Mouse (Mus musculus): ENCODE results near the gene Smc3. TPM values are rescaled to one million over a fixed set of nuclear protein-coding genes. Genes with fewer than 3 reads are reported as not detected.

The Smc3 gene
- polyA plus RNA-seq, 1 experiment from 2014 or later: 80.6 TPM

DNA sequence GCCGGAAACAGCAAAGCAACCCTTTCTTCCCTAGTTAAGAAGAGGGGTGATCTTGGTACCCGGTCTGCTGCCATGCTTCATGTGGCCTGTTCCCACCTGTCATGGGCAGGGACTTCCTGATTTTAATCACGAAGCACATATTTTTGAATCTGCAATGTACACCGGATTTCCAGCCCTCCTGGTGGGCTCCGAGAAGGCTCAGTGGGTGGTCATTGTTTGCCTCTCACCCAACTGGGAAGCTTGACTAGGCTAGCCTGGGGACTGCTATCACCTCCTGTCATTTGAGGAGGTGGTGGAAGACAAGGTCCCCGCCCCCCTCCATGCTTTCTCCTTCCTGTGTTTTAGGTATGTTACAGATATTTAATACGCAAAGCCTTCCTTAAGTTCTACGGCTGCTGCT lies 82.2 kb downstream of the Smc3 start:
- Histone ChIP-seq H3K4me2 (no peak overlapping the region), H3K4me3 (ENCODE audit: low read depth, low read length) (no peak overlapping the region), H3K4me1 (replicated peaks; ENCODE audit: control insufficient read depth, insufficient read depth, low read length) (no peaks in the 10 kb centered on the region), H3K27ac (ENCODE audit: low read depth, low read length) (no peak overlapping the region), H3K9ac (ENCODE audit: low read depth, low read length) (no peak overlapping the region), H3K36me3 (ENCODE audit: control insufficient read depth, insufficient read depth, low read length) (no peaks in the 10 kb centered on the region), H3K27me3 (replicated peaks; ENCODE audit: control insufficient read depth, insufficient read depth, low read length) (peaks cover 16% of the 10 kb centered on the region), H3K9me3 (ENCODE audit: control insufficient read depth, low read length) (no peaks in the 10 kb centered on the region)
- 47% methylated on average over 8 of the region's 8 CpGs for WGBS
- ATAC-seq (replicated peaks; ENCODE audit: low FRiP score): no peak
- DNase-seq (ENCODE audit: low spot score): no peak

DNA sequence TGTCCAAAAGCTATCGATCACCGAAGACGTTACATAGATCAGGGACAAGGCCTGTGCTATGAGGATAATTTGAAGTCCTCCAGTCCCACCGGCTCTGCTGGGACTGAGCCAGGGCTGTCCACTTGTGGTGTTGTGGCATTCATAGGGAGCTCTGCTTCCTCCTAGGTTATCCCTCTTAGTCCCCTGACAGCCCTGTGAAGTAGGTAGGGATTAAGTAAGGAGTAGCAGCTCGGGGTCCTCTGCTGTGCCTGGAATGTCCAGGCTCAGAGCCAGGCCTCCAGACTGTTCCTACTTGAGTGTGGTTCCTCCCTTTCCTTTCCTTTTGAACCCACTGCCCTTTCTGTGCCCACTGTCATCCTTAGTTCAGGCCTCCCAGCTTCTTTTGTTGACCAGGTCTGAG lies 87.4 kb downstream of the Smc3 start:
- H3K9me3 ChIP-seq (ENCODE audit: control insufficient read depth, low read length): no peaks in the 10 kb centered on the region
- no peak overlapping the region for H3K9ac ChIP-seq (ENCODE audit: low read depth, low read length)
- ATAC-seq (replicated peaks; ENCODE audit: low FRiP score) (no peak), DNase-seq (ENCODE audit: low spot score) (no peak)
- no peak overlapping the region for H3K4me3 ChIP-seq (ENCODE audit: low read depth, low read length)
- no peak overlapping the region for H3K4me2 ChIP-seq
- no peaks in the 10 kb centered on the region for H3K27me3 ChIP-seq (replicated peaks; ENCODE audit: control insufficient read depth, insufficient read depth, low read length)
- no peaks in the 10 kb centered on the region for H3K36me3 ChIP-seq (ENCODE audit: control insufficient read depth, insufficient read depth, low read length)
- WGBS: 85% methylated on average over 5 of the region's 5 CpGs
- H3K27ac ChIP-seq (ENCODE audit: low read depth, low read length): no peak overlapping the region
- H3K4me1 ChIP-seq (replicated peaks; ENCODE audit: control insufficient read depth, insufficient read depth, low read length): no peaks in the 10 kb centered on the region

DNA sequence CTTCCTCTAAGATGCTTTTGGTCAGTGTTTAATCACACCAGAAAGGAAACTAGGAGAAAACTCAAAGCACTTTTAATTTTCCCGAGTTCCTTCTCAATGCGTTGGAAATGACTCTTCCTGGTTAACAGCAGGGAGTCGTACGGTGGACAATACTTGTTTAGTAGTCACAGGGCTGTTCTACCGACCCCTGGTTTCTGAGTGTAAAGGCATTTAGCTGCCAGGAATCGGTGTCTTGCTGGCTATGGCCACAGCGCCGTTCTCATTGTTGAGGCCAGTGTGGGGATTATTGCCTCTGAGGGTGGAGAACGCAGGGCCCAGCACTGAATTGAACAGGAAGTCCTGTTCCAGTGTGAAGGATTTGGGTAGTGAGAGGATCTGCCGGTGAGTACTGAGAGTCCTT lies 90.6 kb downstream of the Smc3 start:
- Histone ChIP-seq H3K4me3 (ENCODE audit: low read depth, low read length) (no peak overlapping the region), H3K4me2 (no peak overlapping the region), H3K9ac (ENCODE audit: low read depth, low read length) (no peak overlapping the region), H3K36me3 (ENCODE audit: control insufficient read depth, insufficient read depth, low read length) (no peaks in the 10 kb centered on the region), H3K27me3 (replicated peaks; ENCODE audit: control insufficient read depth, insufficient read depth, low read length) (no peaks in the 10 kb centered on the region), H3K9me3 (ENCODE audit: control insufficient read depth, low read length) (no peaks in the 10 kb centered on the region), H3K27ac (ENCODE audit: low read depth, low read length) (no peak overlapping the region), H3K4me1 (replicated peaks; ENCODE audit: control insufficient read depth, insufficient read depth, low read length) (no peaks in the 10 kb centered on the region)
- ATAC-seq (replicated peaks; ENCODE audit: low FRiP score) (no peak), DNase-seq (ENCODE audit: low spot score) (no peak)
- WGBS: 79% methylated on average over 10 of the region's 10 CpGs

DNA sequence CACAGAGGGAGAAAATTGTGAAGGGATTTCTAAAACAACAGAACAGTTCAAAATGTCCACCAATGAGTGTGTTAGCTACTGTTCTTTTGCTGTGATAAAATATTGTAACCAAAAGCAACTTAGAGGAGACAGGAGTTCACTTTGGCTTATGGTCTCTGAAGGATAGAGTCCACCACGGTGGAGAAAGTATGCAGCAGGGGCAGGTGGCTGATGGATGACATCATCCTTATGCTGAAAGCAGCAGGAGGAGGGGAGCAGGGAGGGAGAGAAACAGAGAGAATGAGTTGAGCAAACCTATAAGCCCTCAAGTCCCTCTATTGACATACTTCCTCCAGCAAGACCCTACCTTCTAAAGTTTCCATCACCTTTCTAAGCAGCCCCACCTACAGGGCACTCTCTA lies 93.8 kb downstream of the Smc3 start:
- H3K27ac ChIP-seq (ENCODE audit: low read depth, low read length): no peak overlapping the region
- no peaks in the 10 kb centered on the region for H3K4me1 ChIP-seq (replicated peaks; ENCODE audit: control insufficient read depth, insufficient read depth, low read length)

More for the DNA sequence above, 93.8 kb downstream of the Smc3 start:
- Histone ChIP-seq H3K36me3 (ENCODE audit: control insufficient read depth, insufficient read depth, low read length) (no peaks in the 10 kb centered on the region), H3K4me3 (ENCODE audit: low read depth, low read length) (no peak overlapping the region), H3K9me3 (ENCODE audit: control insufficient read depth, low read length) (no peaks in the 10 kb centered on the region), H3K27me3 (replicated peaks; ENCODE audit: control insufficient read depth, insufficient read depth, low read length) (no peaks in the 10 kb centered on the region), H3K4me2 (no peak overlapping the region), H3K9ac (ENCODE audit: low read depth, low read length) (no peak overlapping the region)
- ATAC-seq (replicated peaks; ENCODE audit: low FRiP score) (no peak), DNase-seq (ENCODE audit: low spot score) (no peak)
- 25% methylated on average over 1 of the region's 1 CpGs for WGBS

Other genes starting within 250 kb of the Smc3 start
- 3.3 TPM in 1 of 2 replicates, not detected in the other for gene Gm10197, start 228.6 kb upstream of the Smc3 start, polyA plus RNA-seq (2014; fragmentation: Nextera tagmentation; extraction: Ambion mirVana)
- 53.8 and 54.2 TPM in 2 replicates for gene Smndc1, start 209.8 kb upstream of the Smc3 start, polyA plus RNA-seq (2014; fragmentation: Nextera tagmentation; extraction: Ambion mirVana)
- 6.7 TPM in 2 replicates for gene Dusp5, start 71.3 kb upstream of the Smc3 start, polyA plus RNA-seq (2014; fragmentation: Nextera tagmentation; extraction: Ambion mirVana)
- 400 and 410 TPM in 2 replicates for gene Nutf2-ps1, start 11.3 kb upstream of the Smc3 start, polyA plus RNA-seq (2014; fragmentation: Nextera tagmentation; extraction: Ambion mirVana)
- gene Rbm20, start 76.9 kb downstream of the Smc3 start, polyA plus RNA-seq (2014; fragmentation: Nextera tagmentation; extraction: Ambion mirVana): 0.35 and 0.37 TPM in 2 replicates

All from liver, embryonic 11.5 days (tissue).